Mouse (Mus musculus) adrenal gland, adult 18-20 months (tissue): ENCODE data around the gene Wdr59. TPM values are rescaled to one million over a fixed set of nuclear protein-coding genes. Genes with fewer than 3 reads are reported as not detected.

Experiments
- DNase-seq, 2 experiments: peaks; one replicate each; pipeline ENCODE4 v3.0.0; 2021 to 2022; ENCODE audit warnings: low spot score in 2 of 2
- total RNA-seq, 2 experiments: library from RNA; stranded (reverse); gene quantifications; 1 replicate in 1 of 2; 2 replicates in 1 of 2; pipeline ENCODE4 v1.2.3; 2021

Gene Wdr59
- total RNA-seq, 2 experiments from 2014 or later, result 9.2 to 10.3 TPM

GRCm38 (mm10) chr8:111496326-111496725, 25.6 kb downstream of the Wdr59 start:
- DNase-seq, result no peak

GRCm38 (mm10) chr8:111493176-111493575, 28.7 kb downstream of the Wdr59 start:
- DNase-seq, result no peak

DNA sequence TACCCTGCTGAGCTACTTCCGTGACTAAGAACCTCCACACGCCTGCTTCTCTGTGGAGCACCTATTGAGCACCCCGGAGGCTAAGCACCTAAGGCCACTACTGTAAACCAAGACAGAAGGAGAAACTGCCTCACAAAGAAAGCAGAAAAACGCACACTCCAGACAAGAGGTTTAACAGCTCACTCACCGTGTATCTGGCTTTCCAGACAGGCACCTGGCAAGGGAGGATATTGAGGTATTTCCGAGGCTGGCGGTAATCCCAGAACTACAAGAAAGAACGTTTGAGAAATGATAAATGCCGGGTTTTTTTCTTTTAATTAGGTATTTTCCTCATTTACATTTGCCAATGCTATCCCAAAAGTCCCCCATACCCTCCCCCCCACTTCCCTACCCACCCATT, 29.4 kb downstream of the Wdr59 start:
- no peak for DNase-seq

DNA sequence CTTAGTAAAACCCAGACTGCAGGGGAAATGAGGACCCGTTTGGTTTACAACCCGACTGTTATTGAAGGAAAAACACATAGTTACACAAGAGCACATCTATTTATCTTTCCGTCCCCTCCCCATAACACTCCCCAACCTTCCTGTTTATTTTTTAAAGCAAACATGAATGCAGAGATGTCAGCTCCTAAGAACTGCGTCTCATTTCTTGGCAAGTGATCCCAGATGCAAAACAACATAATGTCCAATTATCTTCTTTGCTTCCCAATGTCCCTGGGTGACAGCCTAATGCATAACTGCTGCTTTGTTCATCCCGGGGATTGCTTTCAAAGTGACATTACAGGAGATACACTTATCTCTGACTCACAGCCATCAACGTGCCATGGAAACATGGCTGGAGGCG, 30.7 kb downstream of the Wdr59 start:
- no peak for DNase-seq

DNA sequence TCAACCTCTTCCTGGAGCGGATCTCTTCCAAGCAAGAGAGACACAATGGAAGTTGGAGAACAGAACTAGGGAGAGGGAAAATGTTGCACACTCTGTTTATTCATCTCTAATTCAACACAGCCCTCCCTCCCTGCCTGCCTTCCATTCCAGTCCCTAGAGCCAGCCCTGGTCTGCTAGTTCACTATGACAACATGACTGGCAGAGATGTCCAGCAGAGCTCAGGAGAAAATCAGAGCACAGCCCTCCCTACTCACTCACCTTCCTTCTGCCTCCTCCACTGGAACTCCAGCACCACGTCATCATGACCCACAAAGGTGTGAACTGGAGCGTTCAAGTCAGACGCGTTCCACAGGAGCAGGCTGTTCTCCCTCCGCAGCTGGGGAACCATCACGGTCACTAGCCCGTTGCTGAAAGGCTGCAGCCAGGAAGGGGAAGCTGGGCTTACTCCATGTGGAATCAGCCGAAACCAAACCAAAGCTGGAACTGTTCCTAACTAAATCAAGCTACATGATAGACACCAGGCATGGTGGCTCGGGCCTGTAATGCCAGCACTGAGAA, 31.8 kb downstream of the Wdr59 start:
- DNase-seq, result no peak

- DNase-seq, result no peak
Measured at GRCm38 (mm10) chr8:111480691-111481090, 41.2 kb downstream of the Wdr59 start.

DNA sequence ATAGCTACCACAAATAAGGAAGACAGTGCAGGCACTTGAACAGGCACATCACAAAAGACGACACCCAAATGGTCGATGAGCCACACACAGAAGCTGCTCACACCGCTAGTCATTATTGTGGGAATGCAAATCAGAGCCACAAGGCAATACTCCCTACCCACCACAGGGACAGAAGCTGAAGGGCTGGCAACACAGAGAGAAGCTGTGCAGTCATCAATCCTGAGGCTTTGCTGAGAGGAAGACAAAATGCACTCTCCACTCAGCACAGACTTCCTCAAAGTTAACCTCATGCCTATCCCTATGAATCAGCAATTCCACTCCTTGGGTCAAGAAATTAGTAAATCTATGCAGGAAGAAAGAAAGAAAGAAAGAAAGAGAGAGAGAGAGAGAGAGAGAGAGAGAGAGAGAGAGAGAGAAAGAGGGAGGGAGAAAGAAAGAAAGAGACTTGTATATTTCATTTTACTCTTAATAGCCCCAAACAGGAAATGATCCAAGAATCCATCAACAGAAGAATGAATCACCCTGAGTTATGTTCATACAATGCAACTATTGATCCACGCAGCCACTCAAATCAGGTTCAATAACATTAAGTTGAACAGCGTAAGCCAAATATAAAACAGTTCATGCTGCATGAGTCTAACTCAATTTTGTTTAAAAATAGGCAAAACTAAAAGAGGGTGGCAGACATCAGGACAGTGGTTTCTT, 44.0 kb downstream of the Wdr59 start:
- DNase-seq, result no peak

DNA sequence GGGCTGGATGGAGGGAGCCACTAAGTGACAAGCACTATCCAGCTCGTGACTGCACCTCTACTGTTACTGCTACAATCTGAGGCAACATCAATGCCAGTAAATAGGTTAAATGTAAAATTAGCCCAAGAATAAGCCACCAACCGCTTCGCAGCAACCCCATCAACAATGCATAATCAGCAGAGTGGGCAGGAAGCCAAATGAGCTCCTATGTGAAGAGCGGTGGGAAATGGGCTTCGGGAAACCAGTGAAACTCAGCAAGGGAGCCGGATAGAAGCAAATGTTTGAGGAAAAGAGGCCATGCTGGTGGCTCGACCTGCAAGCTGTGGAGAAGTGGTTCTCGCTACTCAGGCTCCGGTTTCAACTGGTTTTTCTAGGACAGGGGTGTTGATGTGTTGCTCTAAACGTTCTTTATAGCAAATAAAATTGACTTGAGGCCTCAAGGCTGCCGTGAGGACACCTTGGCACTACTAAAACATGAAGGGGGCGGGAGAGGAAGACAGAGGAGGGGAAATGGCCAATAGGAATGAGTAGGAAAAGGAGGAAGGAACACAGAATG, 50.3 kb downstream of the Wdr59 start:
- no peak for DNase-seq

GRCm38 (mm10) chr8:111469013-111469412, 52.9 kb downstream of the Wdr59 start:
- DNase-seq, result no peak

DNA sequence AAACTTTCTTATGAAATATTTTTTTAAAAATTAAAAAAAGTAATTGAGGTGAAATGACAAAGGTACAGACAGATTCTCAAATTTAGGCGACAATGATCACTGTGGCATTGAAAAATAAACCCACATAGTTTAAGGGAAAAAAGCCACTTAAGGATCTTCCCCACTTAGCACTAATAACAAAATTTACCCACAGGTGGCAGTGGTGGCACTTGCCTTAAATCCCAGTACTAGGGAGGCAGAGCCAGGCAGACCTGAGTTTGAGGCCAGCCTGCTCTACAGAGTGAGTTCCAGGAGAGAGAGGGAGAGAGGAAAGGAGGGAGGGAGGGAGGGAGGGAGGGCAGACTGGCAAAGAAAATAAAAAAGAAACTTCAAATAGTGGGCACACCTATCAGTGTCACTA, 56.6 kb downstream of the Wdr59 start:
- DNase-seq, result no peak

DNA sequence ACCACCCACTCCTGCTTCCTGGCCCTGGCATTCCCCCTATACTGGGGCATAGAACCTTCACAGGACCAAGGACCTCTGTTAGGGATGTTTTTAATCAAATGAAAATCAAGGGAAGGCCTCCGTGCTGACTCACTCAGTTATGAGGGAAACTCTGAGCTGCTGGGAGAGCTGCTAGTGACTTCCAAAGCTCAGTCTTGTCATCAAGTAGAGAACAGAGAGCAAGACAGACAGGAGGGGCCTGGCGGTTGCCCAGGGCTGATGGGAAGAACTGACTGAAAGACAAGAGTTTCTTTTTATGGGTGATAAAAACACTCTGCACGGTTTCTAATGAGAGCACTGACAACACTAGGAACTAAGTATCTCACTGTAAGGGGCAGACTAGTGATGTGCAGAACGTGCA, 57.4 kb downstream of the Wdr59 start:
- DNase-seq, result no peak

GRCm38 (mm10) chr8:111449671-111450070, 72.2 kb downstream of the Wdr59 start:
- DNase-seq, result no peak

GRCm38 (mm10) chr8:111445960-111446660, 75.8 kb downstream of the Wdr59 start:
- DNase-seq, result no peak

- no peak for DNase-seq
Measured at GRCm38 (mm10) chr8:111445558-111445957, 76.3 kb downstream of the Wdr59 start.

GRCm38 (mm10) chr8:111444245-111444644, 77.6 kb downstream of the Wdr59 start:
- DNase-seq, result no peak

DNA sequence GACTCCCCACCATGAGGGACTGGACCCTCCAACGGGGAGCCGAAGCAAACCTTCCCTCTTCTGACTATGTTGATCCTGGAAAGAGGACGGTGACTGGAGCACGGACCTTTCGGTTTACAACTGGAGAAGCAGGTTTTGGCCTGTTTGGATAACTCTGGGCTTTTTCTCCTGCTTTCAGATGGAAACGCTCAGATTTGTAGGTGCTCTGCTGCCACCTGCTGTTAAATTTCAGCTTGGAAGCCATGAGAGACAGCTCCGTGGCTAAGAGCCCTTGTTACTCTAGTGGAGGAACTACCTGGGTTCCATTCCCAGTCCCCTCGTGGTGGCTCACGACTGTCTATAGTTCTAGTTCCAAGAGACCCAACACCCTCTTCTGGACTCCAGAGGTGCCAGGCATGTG, 82.7 kb downstream of the Wdr59 start:
- DNase-seq, result peak; percentile 66 to 68

- DNase-seq, result no peak
Measured at GRCm38 (mm10) chr8:111435071-111435828, 86.6 kb downstream of the Wdr59 start.

GRCm38 (mm10) chr8:111424646-111425045, 97.2 kb downstream of the Wdr59 start:
- DNase-seq, result no peak

DNA sequence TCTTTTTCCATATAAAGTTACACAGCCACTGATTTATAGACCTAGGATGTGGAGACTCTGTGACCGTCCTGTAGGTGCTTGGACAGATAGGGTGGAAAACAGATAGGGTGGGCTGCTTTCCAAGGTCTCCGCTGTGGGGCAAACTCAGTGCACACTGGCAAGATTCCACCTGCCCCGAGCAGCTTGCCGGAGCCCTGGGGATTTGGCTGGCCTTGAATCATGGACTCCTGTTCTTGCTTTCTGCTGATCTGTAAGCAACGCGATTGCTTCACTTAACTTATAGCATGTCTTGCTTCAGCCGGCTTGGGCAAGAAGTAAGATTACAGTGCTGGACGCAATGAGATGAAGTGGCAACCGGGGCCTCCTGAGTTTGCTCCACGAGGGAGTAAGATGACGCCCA, 97.7 kb downstream of the Wdr59 start:
- no peak for DNase-seq

GRCm38 (mm10) chr8:111422614-111423013, 99.3 kb downstream of the Wdr59 start:
- no peak for DNase-seq

- no peak for DNase-seq
Measured at GRCm38 (mm10) chr8:111419171-111419570, 102.7 kb downstream of the Wdr59 start.
